Mouse (Mus musculus) neural tube, embryonic 11.5 days (tissue): Measurements from ENCODE around the gene Pard3b. TPM values are rescaled to one million over a fixed set of nuclear protein-coding genes. Genes with fewer than 3 reads are reported as not detected.

ENCODE experiments used
- ATAC-seq: fragments of 200-750 bp; cut with Nextera tagmentation; 2 replicates; pipeline ENCODE4 v1.8.0; 2017; ENCODE audit warnings: moderate number of reproducible peaks, mild to moderate bottlenecking, moderate TSS enrichment, moderate library complexity; ENCODE audit not compliant: insufficient read depth, low FRiP score, low TSS enrichment
- DNase-seq: peaks from one replicate; pipeline ENCODE4 v3.0.0-alpha.2; 2015; ENCODE audit warnings: low spot score
- H3K27ac ChIP-seq: fragments of 300-500 bp; sonication (generic); 2 replicates; pipeline ENCODE4 v1.5.1; 2014; ENCODE audit warnings: low read depth, mild to moderate bottlenecking, low read length
- H3K27me3 ChIP-seq: fragments of 300-500 bp; sonication (generic); 2 replicates; pipeline ENCODE4 v1.6.1; 2014; ENCODE audit warnings: mild to moderate bottlenecking, low read length, mixed read lengths; ENCODE audit not compliant: control insufficient read depth, insufficient read depth
- H3K36me3 ChIP-seq: fragments of 300-500 bp; sonication (generic); 2 replicates; pipeline ENCODE4 v1.6.1; 2014; ENCODE audit warnings: mild to moderate bottlenecking, low read length, moderate library complexity, mixed read lengths; ENCODE audit not compliant: control insufficient read depth, insufficient read depth
- H3K4me1 ChIP-seq: fragments of 300-500 bp; sonication (generic); 2 replicates; pipeline ENCODE4 v1.6.1; 2014; ENCODE audit warnings: low read length, mixed read lengths; ENCODE audit not compliant: control insufficient read depth, insufficient read depth
- H3K4me2 ChIP-seq: fragments of 300-500 bp; sonication (generic); 2 replicates; pipeline ENCODE4 v1.6.1; 2014; ENCODE audit warnings: low read depth, mild to moderate bottlenecking, moderate library complexity
- H3K4me3 ChIP-seq: fragments of 300-500 bp; sonication (generic); 2 replicates; pipeline ENCODE4 v1.5.1; 2014; ENCODE audit warnings: low read depth, low read length
- H3K9ac ChIP-seq: fragments of 300-500 bp; sonication (generic); 2 replicates; pipeline ENCODE4 v1.6.1; 2014; ENCODE audit warnings: mild to moderate bottlenecking, low read length
- H3K9me3 ChIP-seq: fragments of 300-500 bp; sonication (generic); 2 replicates; pipeline ENCODE4 v1.6.1; 2016; ENCODE audit warnings: low read length; ENCODE audit not compliant: control insufficient read depth
- WGBS: fragments of 180-500 bp; shearing (Covaris S2); extraction: QIAGEN DNeasy Blood & Tissue Kit; methylation state at CpG from one replicate; pipeline ENCODE4 v1.1.7; 2014; 5-methylcytosine and 5-hydroxymethylcytosine counted together
- polyA plus RNA-seq: library from polyadenylated mRNA; unstranded; fragments of >200 nt; fragmentation: Nextera tagmentation; extraction: Ambion mirVana; gene quantifications from 2 replicates; pipeline ENCODE4 v1.2.1, GENCODE M21; 2014

The Pard3b gene
- polyA plus RNA-seq, 1 experiment from 2014 or later: 12.6 TPM

DNA sequence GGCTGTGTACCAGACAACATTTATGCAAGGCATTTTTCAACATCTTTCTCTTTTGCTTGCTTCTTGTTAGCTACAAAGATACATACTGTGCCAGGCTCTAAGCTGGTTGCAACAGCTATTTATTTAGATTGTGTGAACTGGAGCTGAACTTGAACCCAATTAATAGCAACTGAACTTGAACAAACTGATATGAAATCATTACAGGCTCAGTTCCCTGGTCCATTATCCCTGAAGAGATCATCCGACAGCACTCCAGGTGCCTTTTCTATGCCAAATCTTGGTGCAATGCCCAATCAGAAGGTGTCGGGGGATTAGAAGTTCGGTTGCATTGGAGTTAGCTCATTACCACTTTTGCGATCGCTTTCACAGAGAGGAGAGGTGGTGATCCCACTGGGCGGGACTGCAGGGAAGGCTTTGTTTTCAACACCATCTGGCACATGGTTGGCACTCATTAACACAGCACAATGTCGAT, 414.6 kb downstream of the Pard3b start:
- ATAC-seq (no peak), DNase-seq (no peak)
- Histone ChIP-seq H3K9ac (no peak overlapping the region), H3K36me3 (no peaks in the 10 kb centered on the region), H3K27ac (no peak overlapping the region), H3K4me3 (no peak overlapping the region), H3K27me3 (no peaks in the 10 kb centered on the region), H3K4me1 (0 out of 2 replicates have a peak, but pooled peaks cover 3% of the 10 kb centered on the region), H3K4me2 (no peak overlapping the region), H3K9me3 (no peaks in the 10 kb centered on the region)
- 49% methylated on average over 7 of the region's 7 CpGs for whole genome bisulfite sequencing

DNA sequence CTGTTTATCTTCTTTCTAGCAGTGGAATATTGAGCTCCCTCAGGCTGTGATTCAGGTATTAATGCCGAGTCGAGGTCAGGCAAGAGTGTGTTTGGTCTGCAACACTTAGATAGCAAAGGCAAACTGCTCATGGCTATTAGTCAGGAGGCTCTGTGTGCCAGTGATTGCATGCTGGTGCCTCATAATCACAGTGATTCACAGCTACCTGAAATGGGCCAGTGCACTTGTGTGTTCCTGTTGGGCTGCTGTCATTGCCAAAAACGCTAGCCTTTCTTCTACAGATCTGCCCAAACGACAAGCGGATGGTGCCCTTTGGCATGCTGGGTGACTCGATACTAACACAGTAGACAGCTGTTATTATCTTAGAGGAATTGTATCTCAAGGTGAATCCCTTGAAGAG, 416.7 kb downstream of the Pard3b start:
- Histone ChIP-seq H3K9ac (no peak overlapping the region), H3K4me3 (no peak overlapping the region), H3K27ac (no peak overlapping the region), H3K27me3 (no peaks in the 10 kb centered on the region), H3K4me2 (no peak overlapping the region), H3K4me1 (0 out of 2 replicates have a peak, but pooled peaks cover 3% of the 10 kb centered on the region), H3K9me3 (no peaks in the 10 kb centered on the region), H3K36me3 (no peaks in the 10 kb centered on the region)
- WGBS: 81% methylated on average over 6 of the region's 6 CpGs
- DNase-seq (no peak), ATAC-seq (no peak)

DNA sequence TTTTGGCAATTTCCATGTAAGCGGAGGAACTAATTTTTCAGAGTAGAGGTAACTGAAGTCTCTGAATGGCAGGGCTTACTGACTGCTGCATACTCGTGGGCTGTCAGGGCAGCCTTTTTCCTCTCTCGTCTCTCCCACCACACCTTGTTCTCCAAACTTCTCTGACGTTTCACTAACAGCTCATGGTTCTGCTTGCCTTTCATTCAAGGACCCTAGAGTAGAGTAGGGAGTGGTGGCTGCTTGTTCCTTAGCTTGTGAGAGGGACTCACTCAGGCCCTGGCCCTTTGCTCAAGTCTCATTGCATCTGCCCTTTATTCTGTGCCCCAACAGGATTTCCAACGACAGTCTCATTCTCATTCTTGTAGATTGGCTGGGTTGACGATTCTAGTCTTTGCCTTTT, 432.0 kb downstream of the Pard3b start:
- Histone ChIP-seq H3K9me3 (no peaks in the 10 kb centered on the region), H3K4me2 (no peak overlapping the region), H3K27me3 (no peaks in the 10 kb centered on the region), H3K36me3 (no peaks in the 10 kb centered on the region), H3K27ac (no peak overlapping the region), H3K4me3 (no peak overlapping the region), H3K4me1 (no peaks in the 10 kb centered on the region), H3K9ac (no peak overlapping the region)
- WGBS: 83% methylated on average over 6 of the region's 6 CpGs
- DNase-seq (no peak), ATAC-seq (no peak)

GRCm38 (mm10) chr1:62071139-62071538, 432.5 kb downstream of the Pard3b start:
- no peaks in the 10 kb centered on the region for H3K27me3 ChIP-seq
- WGBS: 80% methylated on average over 7 of the region's 7 CpGs
- H3K9me3 ChIP-seq: no peaks in the 10 kb centered on the region
- no peak for DNase-seq
- H3K4me2 ChIP-seq: no peak overlapping the region
- H3K27ac ChIP-seq: no peak overlapping the region
- H3K36me3 ChIP-seq: no peaks in the 10 kb centered on the region
- H3K9ac ChIP-seq: no peak overlapping the region
- ATAC-seq: no peak
- H3K4me1 ChIP-seq: no peaks in the 10 kb centered on the region
- H3K4me3 ChIP-seq: no peak overlapping the region

DNA sequence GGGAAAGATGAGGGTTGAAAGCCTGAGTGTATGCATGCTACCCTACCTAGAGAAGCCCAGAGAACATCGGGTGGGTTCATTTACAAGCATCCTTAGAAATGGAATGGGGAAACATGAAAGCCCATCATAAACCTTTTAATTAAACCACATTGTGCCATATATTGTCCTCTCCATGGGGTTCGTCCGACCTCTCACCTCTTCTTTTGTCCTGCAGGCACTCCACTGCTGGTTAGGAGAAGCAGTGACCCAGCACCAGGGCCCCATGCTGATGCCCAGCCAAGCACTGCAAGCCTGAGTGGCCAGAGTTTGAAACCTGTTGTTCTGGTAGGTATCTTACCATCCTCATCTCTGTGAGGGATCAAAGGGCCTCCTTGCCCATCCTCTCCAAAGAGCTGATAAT, 437.5 kb downstream of the Pard3b start:
- Histone ChIP-seq H3K4me2 (no peak overlapping the region), H3K4me3 (no peak overlapping the region), H3K27ac (no peak overlapping the region), H3K4me1 (no peaks in the 10 kb centered on the region), H3K36me3 (no peaks in the 10 kb centered on the region), H3K9me3 (no peaks in the 10 kb centered on the region), H3K9ac (no peak overlapping the region), H3K27me3 (no peaks in the 10 kb centered on the region)
- 47% methylated on average over 3 of the region's 3 CpGs for WGBS
- DNase-seq (no peak), ATAC-seq (no peak)

DNA sequence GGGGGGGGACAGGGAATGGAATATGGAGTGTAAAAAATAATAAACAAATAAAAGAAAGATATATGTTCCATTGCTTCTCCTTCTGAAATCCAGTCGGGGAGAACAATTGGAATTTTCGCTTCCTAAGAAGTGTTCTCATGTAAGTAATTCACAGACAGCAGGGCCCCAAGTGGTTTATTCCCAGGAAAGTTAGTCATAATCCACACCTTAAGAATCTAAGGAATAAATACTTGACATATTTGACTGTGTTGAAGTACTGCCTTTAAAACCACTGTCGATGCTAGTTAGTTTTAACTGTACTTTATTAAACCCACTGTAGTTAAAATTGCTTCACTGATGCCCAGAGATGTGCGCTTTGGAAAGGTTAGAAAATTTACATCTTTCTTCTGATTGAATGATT, 442.5 kb downstream of the Pard3b start:
- no peaks in the 10 kb centered on the region for H3K36me3 ChIP-seq
- ATAC-seq (no peak), DNase-seq (no peak)
- no peak overlapping the region for H3K27ac ChIP-seq
- H3K4me1 ChIP-seq: no peaks in the 10 kb centered on the region
- H3K4me2 ChIP-seq: no peak overlapping the region
- 84% methylated on average over 4 of the region's 4 CpGs for WGBS
- no peaks in the 10 kb centered on the region for H3K27me3 ChIP-seq
- H3K4me3 ChIP-seq: no peak overlapping the region
- no peak overlapping the region for H3K9ac ChIP-seq
- no peaks in the 10 kb centered on the region for H3K9me3 ChIP-seq

- Histone ChIP-seq H3K9ac (no peak overlapping the region), H3K4me2 (no peak overlapping the region), H3K27me3 (no peaks in the 10 kb centered on the region), H3K4me1 (peaks cover 4% of the 10 kb centered on the region; the same call in 1 of the 2 replicates), H3K36me3 (no peaks in the 10 kb centered on the region), H3K4me3 (no peak overlapping the region), H3K9me3 (no peaks in the 10 kb centered on the region), H3K27ac (no peak overlapping the region)
- 23% methylated on average over 6 of the region's 6 CpGs for WGBS
- ATAC-seq: no peak
- DNase-seq: peak; percentile 32
These were observed 447.4 kb downstream of the Pard3b start for GRCm38 (mm10) chr1:62085995-62086394.

- no peaks in the 10 kb centered on the region for H3K36me3 ChIP-seq
- H3K4me3 ChIP-seq: no peak overlapping the region
- no peak overlapping the region for H3K27ac ChIP-seq
- DNase-seq (peak; percentile 32), ATAC-seq (no peak)
- 54% methylated on average over 10 of the region's 10 CpGs for WGBS
- no peaks in the 10 kb centered on the region for H3K9me3 ChIP-seq
- H3K4me1 ChIP-seq: peaks cover 4% of the 10 kb centered on the region; the same call in 1 of the 2 replicates
- no peak overlapping the region for H3K9ac ChIP-seq
- H3K27me3 ChIP-seq: no peaks in the 10 kb centered on the region
- no peak overlapping the region for H3K4me2 ChIP-seq
These were observed 448.8 kb downstream of the Pard3b start for GRCm38 (mm10) chr1:62087464-62087863.

GRCm38 (mm10) chr1:62094885-62095284, 456.3 kb downstream of the Pard3b start:
- H3K4me2 ChIP-seq: no peak overlapping the region
- no peak overlapping the region for H3K9ac ChIP-seq
- H3K9me3 ChIP-seq: no peaks in the 10 kb centered on the region
- DNase-seq (no peak), ATAC-seq (no peak)
- WGBS: 90% methylated on average over 7 of the region's 7 CpGs
- H3K4me3 ChIP-seq: no peak overlapping the region
- H3K27ac ChIP-seq: no peak overlapping the region
- H3K27me3 ChIP-seq: no peaks in the 10 kb centered on the region
- no peaks in the 10 kb centered on the region for H3K4me1 ChIP-seq
- no peaks in the 10 kb centered on the region for H3K36me3 ChIP-seq
